Mouse (Mus musculus) heart, postnatal 36 days (tissue): ENCODE results near the gene Iqub. TPM values are rescaled to one million over a fixed set of nuclear protein-coding genes. Genes with fewer than 3 reads are reported as not detected.

ENCODE experiments used
- DNase-seq, 2 experiments: peaks; one replicate each; pipeline ENCODE4 v3.0.0; 2021 to 2022
- intact Hi-C: fragments of 180-260 bp; cut with DNase I; formaldehyde crosslinking; loops from one replicate; pipeline ENCODE4 v1.15.1; 2025
- total RNA-seq, 2 experiments: library from RNA; stranded (reverse); gene quantifications; 2 replicates each; pipeline ENCODE4 v1.2.3; 2021

Gene Iqub
- total RNA-seq, 2 experiments from 2014 or later: 0.42 to 0.46 TPM

- no peak for DNase-seq
- intact Hi-C loops: no loop called here
These were observed 28.3 kb downstream of the Iqub start for GRCm38 (mm10) chr6:24486530-24486929.

- DNase-seq: no peak
- intact Hi-C loops: no loop called here
These were observed 44.2 kb downstream of the Iqub start for GRCm38 (mm10) chr6:24470571-24471132.

- no peak for DNase-seq
- intact Hi-C loops: no loop called here
These were observed 44.7 kb downstream of the Iqub start for GRCm38 (mm10) chr6:24470135-24470534.

- intact Hi-C loops: no loop called here
These were observed 58.8 kb downstream of the Iqub start for GRCm38 (mm10) chr6:24456097-24456496.

GRCm38 (mm10) chr6:24451026-24451821 is 63.6 kb downstream of the Iqub start:
- intact Hi-C loops: no loop called here
- DNase-seq: no peak

More at GRCm38 (mm10) chr6:24456097-24456496, 58.8 kb downstream of the Iqub start:
- DNase-seq: peak; percentile 6 to 35

- intact Hi-C loops: no loop called here
- no peak for DNase-seq
These were observed 64.6 kb downstream of the Iqub start for GRCm38 (mm10) chr6:24450241-24450640.

- no peak for DNase-seq
- intact Hi-C loops: no loop called here
These were observed 98.8 kb downstream of the Iqub start for GRCm38 (mm10) chr6:24416056-24416455.

GRCm38 (mm10) chr6:24415500-24415899 is 99.4 kb downstream of the Iqub start:
- no peak for DNase-seq
- intact Hi-C loops: no loop called here

GRCm38 (mm10) chr6:24408573-24409427 is 106.1 kb downstream of the Iqub start:
- intact Hi-C loops: no loop called here
- DNase-seq: no peak

- no peak for DNase-seq
- intact Hi-C loops: no loop called here
These were observed 107.1 kb downstream of the Iqub start for GRCm38 (mm10) chr6:24407743-24408142.

GRCm38 (mm10) chr6:24397237-24397647 is 117.6 kb downstream of the Iqub start:
- DNase-seq: no peak
- intact Hi-C loops: no loop called here

Other genes with a start within 250 kb of the Iqub start
- gene Ndufa5, start 12.9 kb upstream of the Iqub start, total RNA-seq: 1,000 to 10,000 TPM; 1,562 to 1,637 TPM
- 10 to 100 TPM; 52.2 to 59.3 TPM for gene Asb15, start 13.1 kb upstream of the Iqub start, total RNA-seq
- gene Lmod2, start 82.7 kb upstream of the Iqub start, total RNA-seq: 1,000 to 10,000 TPM in 1 of 2 experiments, 100 to 1,000 TPM in 1; 760 to 1,125 TPM
- gene Wasl, start 149.9 kb upstream of the Iqub start, total RNA-seq: 10 to 100 TPM; 26.4 to 32.7 TPM
- not detected for gene Hyal6, start 218.2 kb upstream of the Iqub start, total RNA-seq
- gene Hyal4, start 233.3 kb upstream of the Iqub start, total RNA-seq: not detected